Mouse (Mus musculus) thymus, adult 2 months (tissue): Measurements from ENCODE around the gene Zfp362.

Source experiments
- CTCF ChIP-seq: fragments of 200-500 bp; IDR thresholded peaks from 2 replicates; pipeline ENCODE4 v1.5.1; 2012; ENCODE audit warnings: mild to moderate bottlenecking, control low read depth, low read length, moderate library complexity, borderline replicate concordance; ENCODE audit not compliant: control insufficient read depth, poor library complexity, insufficient read depth; ENCODE audit errors: extremely low read depth
- POLR2A ChIP-seq: fragments of 200-500 bp; IDR thresholded peaks from 2 replicates; pipeline ENCODE4 v1.6.1; 2012; ENCODE audit warnings: mild to moderate bottlenecking, low read length, control low read depth, moderate library complexity; ENCODE audit not compliant: control insufficient read depth, poor library complexity, insufficient read depth; ENCODE audit errors: extremely low read depth

GRCm38 (mm10) chr4:128742379-128742970 lies 63.4 kb downstream of the Zfp362 start:
- TF ChIP-seq CTCF = no peak
- TF ChIP-seq POLR2A = no peak
